Mouse (Mus musculus) cerebellum, postnatal 10 days (tissue): ENCODE data around the gene Slc4a8.

Experiments used
- DNase-seq, 2 experiments: peaks; one replicate each; pipeline ENCODE4 v3.0.0; 2021; ENCODE audit warnings: mixed read lengths in 2 of 2

The Slc4a8 gene

GRCm38 (mm10) chr15:100761419-100762185 lies at the start of gene Slc4a8:
TSS of gene Slc4a8 (plus strand) at chr15:100761747.
- DNase-seq = peak; percentile 98 to 99

DNA sequence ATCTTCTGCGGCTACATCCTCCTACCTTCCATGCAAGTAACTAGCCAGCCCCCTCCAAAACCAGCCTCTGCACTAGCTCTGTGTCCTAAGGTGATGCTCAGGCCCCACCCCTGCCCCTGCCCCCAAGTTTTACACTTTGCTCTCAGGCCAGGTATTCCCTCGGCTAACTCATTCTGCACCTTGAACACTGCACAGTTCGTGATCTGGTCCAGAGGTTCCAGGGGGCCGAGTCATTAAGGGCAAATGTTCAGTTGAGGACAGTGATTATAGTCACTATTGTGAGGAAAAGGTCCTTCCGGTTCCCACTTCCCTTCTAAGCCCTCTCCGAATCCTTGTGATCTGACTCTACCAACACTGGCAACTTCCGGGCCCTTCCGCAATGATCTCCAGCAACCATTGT lies 47.1 kb upstream of the Slc4a8 start:
- no peak for DNase-seq

DNA sequence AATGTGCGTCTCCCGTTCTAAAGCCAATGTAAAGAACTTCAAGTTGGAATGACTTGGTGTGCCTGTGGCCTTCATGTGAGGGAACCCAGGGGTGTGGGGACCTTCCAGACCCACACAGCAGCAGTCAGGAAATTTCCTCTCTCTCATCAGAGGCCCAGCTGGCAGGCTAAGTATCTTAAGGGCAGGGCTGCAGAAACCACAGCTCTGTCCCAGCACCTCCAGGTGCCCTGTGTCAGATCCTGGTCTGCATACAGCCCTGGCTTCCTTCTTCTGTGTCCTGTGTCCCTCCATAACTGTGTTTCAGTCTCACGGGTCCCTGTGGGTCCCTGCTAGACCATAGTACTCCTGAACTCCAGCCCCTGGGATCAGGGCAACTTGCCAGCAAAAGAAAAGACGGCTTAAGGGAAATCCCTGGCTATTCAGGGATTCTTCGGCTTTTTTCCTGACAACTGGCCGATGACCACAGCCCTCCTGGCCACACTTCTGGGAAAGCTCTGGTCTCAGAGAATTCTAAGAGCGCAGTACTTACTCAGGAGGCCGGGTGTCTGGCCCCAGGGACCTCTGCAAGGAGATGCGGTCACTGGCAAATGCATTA lies 46.1 kb upstream of the Slc4a8 start:
- DNase-seq = peak in 1 of 2 experiments; percentile 23

GRCm38 (mm10) chr15:100717933-100718332 lies 43.6 kb upstream of the Slc4a8 start:
- no peak for DNase-seq

GRCm38 (mm10) chr15:100718572-100718971 lies 43.0 kb upstream of the Slc4a8 start:
- DNase-seq = no peak

DNA sequence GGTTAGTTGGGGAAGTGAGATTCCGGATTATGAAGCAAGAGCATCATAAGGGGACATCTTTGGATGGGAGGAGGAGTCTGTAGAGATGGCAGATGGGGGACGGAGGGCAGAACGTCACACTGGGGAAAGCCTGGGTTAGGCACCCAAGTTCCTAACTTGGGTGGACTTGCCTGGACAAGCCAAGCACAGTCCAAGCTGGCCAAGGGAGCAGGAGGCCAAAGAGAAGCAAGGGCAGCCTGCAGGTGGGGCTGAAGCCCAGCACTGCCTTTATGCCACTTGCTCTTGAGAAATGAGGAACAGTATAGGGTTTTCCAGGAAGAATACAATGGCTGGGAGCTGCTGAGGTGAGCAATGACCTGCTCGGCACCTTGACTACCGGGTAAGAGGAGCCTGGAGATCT lies 42.3 kb upstream of the Slc4a8 start:
- DNase-seq = no peak

GRCm38 (mm10) chr15:100720066-100720465 lies 41.5 kb upstream of the Slc4a8 start:
- no peak for DNase-seq

DNA sequence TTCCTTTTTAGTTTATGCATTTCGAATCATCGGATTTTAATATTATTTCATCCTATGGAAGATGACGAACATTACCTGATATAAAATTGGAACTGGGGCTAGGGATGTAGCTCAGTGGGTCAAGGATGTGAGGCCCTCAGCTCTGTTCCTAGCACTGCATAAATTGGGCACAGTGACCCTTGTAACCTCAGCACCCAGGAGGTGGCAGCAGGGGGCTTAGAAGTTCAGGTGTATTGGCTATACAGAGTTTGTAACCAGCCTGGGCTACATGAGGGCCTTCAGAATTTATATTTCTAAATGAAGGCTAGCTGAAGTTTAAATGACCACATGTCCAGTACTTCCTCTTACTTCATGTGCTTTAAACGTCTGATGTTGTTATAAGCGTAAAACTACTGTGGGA lies 40.1 kb upstream of the Slc4a8 start:
- no peak for DNase-seq

DNA sequence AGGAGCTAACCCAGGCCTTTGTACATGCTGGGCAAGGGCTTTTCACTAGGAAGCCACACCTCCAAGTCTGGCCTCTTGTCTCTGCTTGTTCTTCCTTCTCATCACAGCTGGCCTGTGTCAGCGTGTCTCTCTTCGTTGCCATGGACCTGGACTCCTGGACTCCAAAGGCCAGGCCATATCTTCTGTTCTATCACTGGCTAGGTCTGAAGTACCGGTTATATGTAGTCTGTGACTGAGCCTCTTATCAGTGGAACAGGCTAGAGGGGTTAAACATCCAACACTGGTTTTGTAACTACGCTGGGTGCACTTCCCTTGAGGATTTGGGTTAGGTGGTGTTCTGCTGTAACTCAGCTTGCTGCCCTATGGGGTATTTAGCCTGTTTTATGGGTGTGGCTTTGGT lies 39.5 kb upstream of the Slc4a8 start:
- no peak for DNase-seq

GRCm38 (mm10) chr15:100722564-100722963 lies 39.0 kb upstream of the Slc4a8 start:
- no peak for DNase-seq

- no peak for DNase-seq
Measured at GRCm38 (mm10) chr15:100723505-100723904, 38.0 kb upstream of the Slc4a8 start.

DNA sequence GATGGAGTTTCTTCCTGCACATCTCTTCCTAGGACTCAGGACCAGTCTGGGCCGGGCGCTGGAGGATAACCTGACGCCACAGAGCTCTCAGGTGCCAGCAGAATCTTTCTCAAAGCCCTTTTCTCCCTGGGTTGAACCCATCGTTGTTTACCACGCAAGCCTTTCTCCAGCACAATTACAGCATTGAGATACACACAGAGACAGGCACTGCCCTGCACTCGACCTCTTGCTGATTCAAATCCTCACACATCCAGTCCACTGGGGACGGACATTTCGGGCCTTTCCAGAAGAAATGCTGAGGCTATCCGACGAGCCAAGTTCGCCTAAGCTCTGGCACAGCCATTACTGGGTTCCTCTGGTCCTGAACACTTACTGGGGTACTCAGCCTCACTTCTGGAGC lies 34.8 kb upstream of the Slc4a8 start:
- no peak for DNase-seq

DNA sequence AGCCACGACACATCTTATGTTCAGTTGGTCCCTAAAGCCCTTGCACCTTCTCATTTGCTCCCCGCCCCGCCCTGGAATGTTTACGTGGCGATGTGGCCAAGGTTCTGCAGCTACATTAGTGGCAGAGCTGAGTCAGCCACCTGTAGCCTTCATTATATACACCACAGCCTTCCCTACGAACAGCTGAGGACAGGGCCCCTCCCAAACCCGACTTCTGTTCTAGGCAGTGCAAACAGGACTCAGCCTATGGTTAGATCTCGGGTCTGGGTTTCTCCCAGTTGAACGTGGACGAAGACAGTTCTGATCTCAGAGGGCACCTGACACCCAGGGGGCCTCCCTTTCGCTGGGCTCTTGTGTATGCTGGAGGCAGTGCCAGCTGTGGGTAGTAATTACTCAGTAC lies 33.7 kb upstream of the Slc4a8 start:
- DNase-seq = no peak

GRCm38 (mm10) chr15:100728586-100728985 lies 33.0 kb upstream of the Slc4a8 start:
- no peak for DNase-seq

DNA sequence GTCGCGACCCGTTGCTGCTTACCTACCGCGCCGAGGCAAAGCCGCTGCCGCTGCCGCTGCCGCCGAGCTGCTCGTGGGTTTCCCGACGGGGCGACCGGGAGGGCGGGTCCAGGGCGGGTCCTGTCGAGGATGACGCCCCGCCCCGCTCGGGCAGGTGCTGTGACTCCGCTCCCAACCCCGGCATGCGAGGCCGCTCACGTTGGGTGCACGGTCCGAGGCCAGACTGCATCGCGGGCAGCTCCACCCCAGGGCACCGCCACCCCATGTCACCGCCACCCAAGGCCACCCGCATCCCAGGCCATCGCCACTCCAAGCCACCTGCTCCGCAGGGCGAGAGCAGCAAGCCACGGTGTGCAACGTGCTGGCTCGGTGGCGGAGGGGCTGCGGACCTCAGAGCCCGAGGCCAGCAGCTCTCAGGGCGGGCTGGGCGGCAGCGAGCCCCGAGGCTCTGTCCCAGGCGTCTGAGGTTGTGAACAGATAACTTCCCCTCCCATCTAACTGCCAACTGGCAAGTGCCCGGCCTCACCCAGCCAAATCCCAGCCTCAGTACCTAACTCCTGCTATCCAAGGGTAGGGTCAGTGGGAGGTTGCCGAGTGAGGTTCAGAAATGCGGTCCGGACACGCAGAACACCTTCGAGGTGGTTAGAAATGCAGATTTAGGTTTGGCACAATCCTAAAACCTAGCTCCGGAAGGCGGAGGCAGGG lies 32.1 kb upstream of the Slc4a8 start, which contains the start of gene Galnt6:
TSS of gene Galnt6 (minus strand) at position 96 of the 705 bp plus-strand sequence.
- peak; percentile 53 to 62 for DNase-seq

DNA sequence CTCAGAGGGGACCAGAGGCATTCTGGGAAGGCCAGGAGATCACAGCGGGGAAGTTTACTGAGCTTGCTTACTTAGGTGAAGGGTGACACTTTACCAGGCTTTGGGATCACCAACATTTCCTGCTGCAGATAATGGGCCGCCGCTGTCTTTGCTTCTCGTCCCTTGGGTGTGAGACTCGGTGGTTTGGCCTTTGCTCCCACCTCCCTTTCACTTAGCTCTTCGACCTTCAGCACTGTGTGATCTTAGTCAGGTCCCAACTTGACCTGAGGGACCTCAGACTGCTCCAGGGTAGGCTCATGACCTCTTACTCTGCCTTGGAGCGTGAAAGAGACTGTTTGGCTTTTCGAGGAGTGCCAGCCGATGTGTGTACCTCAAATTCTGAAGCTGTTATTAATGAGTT lies 30.5 kb upstream of the Slc4a8 start:
- DNase-seq = no peak

DNA sequence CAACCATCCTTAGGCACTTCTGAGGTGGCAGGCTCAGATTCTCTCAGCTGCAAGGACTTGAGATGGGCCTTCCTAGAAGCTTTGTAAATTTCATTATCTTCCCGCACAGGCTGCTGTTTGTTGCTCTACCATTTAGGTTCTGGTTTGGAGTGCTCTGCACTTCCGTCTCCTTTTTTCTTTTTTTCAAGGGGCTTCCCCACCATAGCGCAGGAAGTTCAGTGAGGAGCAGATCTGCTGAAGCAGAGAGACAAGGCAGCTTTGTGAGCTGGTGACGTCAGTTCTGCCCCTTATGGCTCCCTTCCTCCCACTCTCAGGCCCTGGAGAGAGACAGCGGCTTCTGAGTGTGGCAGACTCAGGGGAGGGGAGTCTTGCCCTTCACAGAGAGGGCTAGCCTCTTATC lies 29.0 kb upstream of the Slc4a8 start:
- DNase-seq = no peak

GRCm38 (mm10) chr15:100735095-100735952 lies 26.2 kb upstream of the Slc4a8 start:
- peak; percentile 59 to 68 for DNase-seq

- no peak for DNase-seq
Measured at GRCm38 (mm10) chr15:100735953-100736300, 25.6 kb upstream of the Slc4a8 start.

- no peak for DNase-seq
Measured at GRCm38 (mm10) chr15:100737667-100738066, 23.9 kb upstream of the Slc4a8 start.

- no peak for DNase-seq
Measured at GRCm38 (mm10) chr15:100738351-100738781, 23.2 kb upstream of the Slc4a8 start.

DNA sequence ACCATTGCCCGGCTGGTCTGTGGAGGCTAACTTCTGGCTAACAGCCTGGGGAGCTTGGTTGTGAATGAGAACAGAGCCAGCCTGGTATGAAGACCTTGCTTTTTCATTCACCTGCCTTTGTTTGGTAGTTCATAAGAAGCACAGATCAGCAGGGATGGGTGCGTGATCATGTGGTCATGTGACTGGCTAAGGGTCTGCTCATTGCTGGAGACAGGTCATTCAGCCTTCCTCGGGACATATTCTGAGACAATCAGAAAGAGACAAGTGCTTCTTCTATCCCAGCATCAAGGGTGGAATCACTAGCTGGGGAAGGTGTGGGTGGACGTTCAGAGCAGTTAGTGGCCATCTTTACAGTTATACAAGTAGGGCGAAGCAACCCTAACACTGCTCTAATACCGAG lies 22.1 kb upstream of the Slc4a8 start:
- no peak for DNase-seq

- no peak for DNase-seq
Measured at GRCm38 (mm10) chr15:100743238-100743637, 18.3 kb upstream of the Slc4a8 start.
